Mouse (Mus musculus) stomach, postnatal 0 days (tissue): ENCODE measurements around the gene P3h3. TPM values are rescaled to one million over a fixed set of nuclear protein-coding genes. Genes with fewer than 3 reads are reported as not detected.
A peak's percentile ranks its signal among the peaks of the same experiment; 100 is the strongest.
"Not testable (repeated sequence)": the region's sequence is repeated elsewhere in the genome, so short reads cannot be mapped to it uniquely, and the experiment has no call there.

Experiments used
- ATAC-seq: fragments of 200-750 bp; cut with Nextera tagmentation; 2 replicates; pipeline ENCODE4 v1.8.0; 2017; ENCODE audit not compliant: low FRiP score, low TSS enrichment
- DNase-seq: peaks from one replicate; pipeline ENCODE4 v3.0.0-alpha.2; 2016; ENCODE audit warnings: low spot score
- H3K27ac ChIP-seq: fragments of 300-500 bp; sonication (generic); replicated peaks from 2 replicates; pipeline ENCODE4 v1.5.1; 2014; ENCODE audit warnings: mild to moderate bottlenecking, control low read depth
- H3K27me3 ChIP-seq: fragments of 300-500 bp; sonication (generic); 2 replicates; pipeline ENCODE4 v1.6.1; 2014; ENCODE audit warnings: low read length; ENCODE audit not compliant: control insufficient read depth, insufficient read depth
- H3K36me3 ChIP-seq: fragments of 300-500 bp; sonication (generic); 2 replicates; pipeline ENCODE4 v1.6.1; 2014; ENCODE audit warnings: low read length, mixed read lengths; ENCODE audit not compliant: control insufficient read depth, insufficient read depth
- H3K4me1 ChIP-seq: fragments of 300-500 bp; sonication (generic); replicated peaks from 2 replicates; pipeline ENCODE4 v1.6.1; 2014; ENCODE audit warnings: antibody characterized with exemption; ENCODE audit not compliant: control insufficient read depth, insufficient read depth
- H3K4me2 ChIP-seq: fragments of 300-500 bp; sonication (generic); replicated peaks from 2 replicates; pipeline ENCODE4 v1.6.1; 2014; ENCODE audit warnings: low read depth, mild to moderate bottlenecking, control low read depth, moderate library complexity
- H3K4me3 ChIP-seq: fragments of 300-500 bp; sonication (generic); 2 replicates; pipeline ENCODE4 v1.5.1; 2014; ENCODE audit warnings: low read depth, low read length, control low read depth
- H3K9ac ChIP-seq: fragments of 300-500 bp; sonication (generic); 2 replicates; pipeline ENCODE4 v1.6.1; 2014; ENCODE audit warnings: mild to moderate bottlenecking, low read length, control low read depth, mixed read lengths
- H3K9me3 ChIP-seq: fragments of 300-500 bp; sonication (generic); 2 replicates; pipeline ENCODE4 v1.6.1; 2016; ENCODE audit warnings: low read length; ENCODE audit not compliant: control insufficient read depth
- CTCF ChIP-seq: IDR thresholded peaks from 2 replicates; pipeline ENCODE4 v1.5.1; 2016; ENCODE audit warnings: antibody characterized with exemption, low read depth, mild to moderate bottlenecking, moderate library complexity
- EP300 ChIP-seq: optimal IDR thresholded peaks from 2 replicates; pipeline ENCODE3; 2016; ENCODE audit warnings: antibody characterized with exemption
- WGBS: fragments of 180-500 bp; shearing (Covaris S2); extraction: QIAGEN DNeasy Blood & Tissue Kit; methylation state at CpG from one replicate; pipeline ENCODE4 v1.1.7; 2014; 5-methylcytosine and 5-hydroxymethylcytosine counted together
- polyA plus RNA-seq: library from polyadenylated mRNA; unstranded; fragments of >200 nt; fragmentation: Nextera tagmentation; extraction: Ambion mirVana; gene quantifications from 2 replicates; pipeline ENCODE4 v1.2.1, GENCODE M21; 2015

The P3h3 gene
- polyA plus RNA-seq, 1 experiment from 2014 or later: 9.7 TPM

DNA sequence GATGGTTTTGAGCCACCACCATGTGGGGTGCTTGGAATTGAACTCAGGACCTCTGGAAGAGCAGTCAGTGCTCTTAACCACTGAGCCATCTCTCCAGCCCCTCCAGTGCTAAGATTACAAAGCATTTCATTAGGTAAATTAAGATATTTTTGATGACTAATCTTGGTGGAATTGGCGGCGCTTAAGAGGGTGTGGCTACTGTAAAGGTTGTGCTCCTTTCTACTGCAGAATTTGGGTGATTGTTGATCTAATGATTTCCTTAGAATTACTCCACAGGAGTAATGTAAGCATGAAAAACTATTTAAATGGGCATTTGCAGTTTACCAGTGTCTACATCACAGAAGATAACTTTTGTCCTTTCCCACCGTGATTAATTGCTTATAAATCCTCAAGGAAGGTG is 53.2 kb downstream of the P3h3 start:
- H3K9me3 ChIP-seq: no peaks in the 10 kb centered on the region
- 65% methylated on average over 3 of the region's 3 CpGs for WGBS
- no peak for ATAC-seq

DNA sequence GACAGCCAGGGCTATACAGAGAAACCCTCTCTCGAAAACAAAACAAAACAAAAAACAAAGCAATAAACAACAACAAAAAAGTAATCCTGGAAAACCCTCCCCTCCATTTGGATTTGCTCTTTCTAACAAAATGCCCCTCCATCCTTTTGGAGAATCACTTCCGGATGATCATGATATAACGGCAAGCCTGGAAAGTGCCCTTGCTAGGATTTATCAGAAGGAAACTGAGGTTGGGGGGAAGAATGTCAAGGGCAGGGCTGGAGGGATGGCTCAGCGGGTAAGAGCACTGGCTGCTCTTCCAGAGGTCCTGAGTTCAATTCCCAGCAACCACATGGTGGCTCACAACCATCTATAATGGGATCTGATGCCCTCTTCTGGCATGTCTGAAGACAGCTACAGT is 53.9 kb downstream of the P3h3 start:
- not testable (repeated sequence) for H3K4me2 ChIP-seq, DNase-seq, ATAC-seq, H3K4me1 ChIP-seq, H3K27me3 ChIP-seq, H3K9me3 ChIP-seq, H3K36me3 ChIP-seq, H3K4me3 ChIP-seq, H3K9ac ChIP-seq, H3K27ac ChIP-seq
- WGBS: 99% methylated on average over 4 of the region's 4 CpGs

More for the DNA sequence above, 53.2 kb downstream of the P3h3 start:
- H3K4me2 ChIP-seq: no peak overlapping the region
- no peaks in the 10 kb centered on the region for H3K27me3 ChIP-seq
- 0 out of 2 replicates have a peak, but pooled peaks cover 2% of the 10 kb centered on the region for H3K4me1 ChIP-seq
- peak overlapping the region; percentile 98 for H3K27ac ChIP-seq
- no peak overlapping the region for H3K9ac ChIP-seq
- no peak for TF ChIP-seq EP300
- TF ChIP-seq CTCF: no peak
- no peaks in the 10 kb centered on the region for H3K36me3 ChIP-seq
- no peak overlapping the region for H3K4me3 ChIP-seq
- no peak for DNase-seq

DNA sequence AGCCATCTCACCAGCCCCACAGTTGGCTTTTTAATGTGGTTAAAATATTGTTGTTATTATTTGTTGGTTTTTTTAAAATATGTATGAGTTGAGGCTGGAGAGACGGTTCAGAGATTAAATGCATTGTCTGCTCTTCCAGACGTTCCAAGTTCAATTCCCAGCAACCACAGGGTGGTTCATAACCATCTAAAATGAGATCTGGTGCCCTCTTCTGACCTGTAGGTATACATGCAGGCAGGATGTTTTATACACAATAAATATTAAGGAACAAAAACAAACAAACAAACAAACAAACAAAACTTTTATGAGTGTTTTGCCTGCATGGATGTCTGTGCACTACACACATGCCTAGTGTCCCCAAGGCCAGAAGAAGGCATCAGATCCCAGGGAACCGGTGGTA is 54.5 kb downstream of the P3h3 start:
- H3K9ac ChIP-seq: no peak overlapping the region
- H3K4me1 ChIP-seq: 0 out of 2 replicates have a peak, but pooled peaks cover 1% of the 10 kb centered on the region
- H3K36me3 ChIP-seq: no peaks in the 10 kb centered on the region
- no peaks in the 10 kb centered on the region for H3K27me3 ChIP-seq
- WGBS: 91% methylated on average over 3 of the region's 3 CpGs
- no peak overlapping the region for H3K27ac ChIP-seq
- no peak for TF ChIP-seq EP300
- no peak for TF ChIP-seq CTCF
- ATAC-seq (no peak), DNase-seq (no peak)
- no peak overlapping the region for H3K4me3 ChIP-seq
- no peaks in the 10 kb centered on the region for H3K9me3 ChIP-seq
- no peak overlapping the region for H3K4me2 ChIP-seq

DNA sequence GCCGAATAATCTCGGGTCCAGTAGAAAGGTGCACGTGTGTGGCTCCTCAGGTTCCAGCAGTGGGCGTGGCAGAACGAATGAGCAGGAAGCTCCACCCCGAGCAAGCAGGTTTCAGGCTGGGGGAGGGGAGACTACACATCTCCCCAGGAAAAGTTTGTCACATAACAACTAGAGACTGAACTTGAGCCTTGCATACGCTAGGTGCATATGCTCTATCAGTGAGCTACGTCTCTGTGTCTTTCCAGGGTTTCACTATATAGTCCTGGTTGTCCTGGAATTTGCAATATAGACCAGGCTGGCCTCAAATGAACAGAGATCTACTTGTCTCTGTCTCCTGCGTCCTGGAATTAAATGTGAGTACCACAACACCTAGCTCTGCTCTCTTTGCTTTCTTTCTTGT is 55.2 kb downstream of the P3h3 start:
- not testable (repeated sequence) for H3K9ac ChIP-seq, H3K9me3 ChIP-seq, ATAC-seq, H3K36me3 ChIP-seq, H3K4me3 ChIP-seq, H3K4me1 ChIP-seq, H3K27me3 ChIP-seq
- DNase-seq: peak; percentile 49
- Histone ChIP-seq H3K4me2 (peak overlapping the region; percentile 6; the same call in 1 of the 2 replicates), H3K27ac (0 out of 2 replicates have a peak overlapping the region, but pooled peaks have one; percentile 58)
- WGBS: 21% methylated on average over 4 of the region's 9 CpGs

DNA sequence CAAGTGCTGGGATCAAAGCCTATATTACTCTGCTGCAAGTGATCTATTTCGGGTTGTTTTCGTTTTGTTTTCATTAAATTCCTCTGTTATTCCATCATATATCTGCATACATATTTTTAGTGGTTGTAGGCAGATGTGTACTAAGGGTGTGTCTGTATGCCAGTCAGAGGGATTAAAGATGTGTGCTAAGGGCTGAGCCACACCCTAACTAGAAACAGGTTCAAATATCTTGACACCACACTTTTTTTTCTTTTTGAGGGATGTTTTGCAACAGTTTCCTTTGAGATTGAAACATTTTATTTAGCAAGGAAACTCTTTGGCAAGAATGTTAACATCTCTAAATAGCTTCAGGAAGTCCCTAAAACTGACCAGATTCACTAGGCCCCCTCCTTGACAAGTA is 61.4 kb downstream of the P3h3 start:
- TF ChIP-seq CTCF (no peak), EP300 (peak; percentile 72)
- no peaks in the 10 kb centered on the region for H3K4me1 ChIP-seq
- ATAC-seq: peak; percentile 95
- no peaks in the 10 kb centered on the region for H3K9me3 ChIP-seq
- no peak overlapping the region for H3K4me3 ChIP-seq
- no peaks in the 10 kb centered on the region for H3K36me3 ChIP-seq
- H3K27me3 ChIP-seq: no peaks in the 10 kb centered on the region
- no peak overlapping the region for H3K9ac ChIP-seq
- H3K27ac ChIP-seq: peak overlapping the region; percentile 79
- H3K4me2 ChIP-seq: no peak overlapping the region
- DNase-seq: no peak
- 49% methylated on average over 2 of the region's 2 CpGs for WGBS

DNA sequence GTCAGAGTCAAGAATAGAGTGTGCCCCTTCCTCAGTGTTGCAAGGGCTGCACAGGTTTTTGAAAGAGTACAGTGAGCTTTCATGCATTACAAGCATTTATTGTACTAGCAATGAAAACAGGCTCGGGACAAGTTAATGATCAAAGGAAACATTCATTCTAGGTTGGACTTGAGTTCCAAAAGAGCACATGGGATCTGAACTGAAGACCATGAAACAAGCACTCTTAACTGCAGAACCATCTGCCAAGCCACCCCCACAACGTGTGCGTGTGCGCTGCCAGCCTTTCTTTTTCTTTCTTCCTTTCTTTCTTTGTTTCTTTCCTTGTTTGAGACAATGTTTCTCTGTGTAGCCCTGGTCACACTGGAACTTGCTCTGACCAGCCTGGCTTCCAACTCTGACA is 61.8 kb downstream of the P3h3 start:
- Histone ChIP-seq H3K4me3 (no peak overlapping the region), H3K36me3 (no peaks in the 10 kb centered on the region), H3K27ac (peak overlapping the region; percentile 79), H3K4me1 (no peaks in the 10 kb centered on the region), H3K27me3 (no peaks in the 10 kb centered on the region), H3K9ac (no peak overlapping the region), H3K9me3 (no peaks in the 10 kb centered on the region), H3K4me2 (no peak overlapping the region)
- DNase-seq (no peak), ATAC-seq (no peak; the same call in none of the 2 replicates)
- 60% methylated on average over 4 of the region's 4 CpGs for WGBS
- no peak for TF ChIP-seq EP300
- TF ChIP-seq CTCF: no peak
